Comparison of ENCODE assay signal across 8 mouse cellular contexts in the genomic region with DNA sequence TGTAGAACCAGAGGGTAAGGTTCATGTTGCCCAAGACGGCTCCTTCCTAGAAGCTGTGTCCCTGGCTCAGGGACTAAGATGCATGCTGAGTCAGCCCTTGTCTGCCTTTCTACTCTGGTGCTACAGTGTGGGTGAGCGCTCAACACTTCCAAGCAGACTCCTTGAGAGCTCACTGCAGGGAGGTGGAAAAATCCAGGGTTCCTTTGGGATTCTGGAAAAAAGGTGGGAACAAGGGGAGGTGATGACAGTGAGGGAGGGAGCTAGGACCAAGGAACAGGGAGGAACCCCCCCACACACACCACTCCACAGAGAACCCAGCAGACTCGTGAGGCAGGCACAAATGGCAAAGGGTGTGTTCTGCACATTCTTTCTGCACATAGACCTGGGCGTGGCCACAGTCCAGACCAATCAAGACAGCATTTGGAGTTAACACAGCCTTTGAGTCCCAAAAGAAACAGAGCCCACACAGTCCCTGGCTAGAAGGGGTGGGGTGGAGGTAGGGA. TPM values are rescaled to one million over a fixed set of nuclear protein-coding genes. Genes with fewer than 3 reads are reported as not detected.
A peak's percentile ranks its signal among the peaks of the same experiment; 100 is the strongest.
DNase-seq lines count a peak whose midpoint lies in the region; ATAC-seq lines count a peak whose summit lies in the region.

No protein-coding gene starts in this region.

- H3K4me2 ChIP-seq in limb, embryonic 11.5 days (ENCODE audit: low read depth, severe bottlenecking) = no peak overlapping the region

- ATAC-seq in limb, embryonic 11.5 days (ENCODE audit: insufficient number of reproducible peaks, low FRiP score, low TSS enrichment, low read depth) = 0 out of 2 replicates have a peak, but pooled peaks have one; percentile 41
- ATAC-seq in megakaryocyte-erythroid progenitor cell, adult 5-6 weeks (replicated peaks; ENCODE audit: low FRiP score, low TSS enrichment, poor library complexity, severe bottlenecking) = peak; percentile 77

- no peaks in the 10 kb centered on the region for H3K9me3 ChIP-seq in limb, embryonic 11.5 days (ENCODE audit: control insufficient read depth, low read length)
- no peaks in the 10 kb centered on the region for H3K9me3 ChIP-seq in limb, embryonic 10.5 days (replicated peaks)

- H3K9ac ChIP-seq in limb, embryonic 11.5 days (ENCODE audit: low read length) = no peak overlapping the region

- H3K36me3 ChIP-seq in limb, embryonic 11.5 days (ENCODE audit: control insufficient read depth, insufficient read depth, low read length) = peaks cover 14% of the 10 kb centered on the region
- H3K36me3 ChIP-seq in limb, embryonic 10.5 days = peaks cover 35% of the 10 kb centered on the region

- WGBS in limb, embryonic 11.5 days = 55% methylated on average over 4 of the region's 4 CpGs
- WGBS in limb, embryonic 10.5 days = 61% methylated on average over 4 of the region's 4 CpGs

- H3K27me3 ChIP-seq in limb, embryonic 11.5 days (ENCODE audit: control insufficient read depth, insufficient read depth, low read length) = no peaks in the 10 kb centered on the region
- no peaks in the 10 kb centered on the region for H3K27me3 ChIP-seq in limb, embryonic 10.5 days (ENCODE audit: low read depth, poor library complexity, severe bottlenecking)

- H3K4me1 ChIP-seq in limb, embryonic 11.5 days (ENCODE audit: control insufficient read depth, insufficient read depth, low read length) = no peaks in the 10 kb centered on the region
- H3K4me1 ChIP-seq in limb, embryonic 10.5 days = peaks cover 25% of the 10 kb centered on the region

- DNase-seq in limb, embryonic 11.5 days (ENCODE audit: low spot score) = peak; percentile 38
- DNase-seq in limb, embryonic 10.5 days (ENCODE audit: low spot score) = no peak
- DNase-seq in embryo, embryonic 10.5 days (ENCODE audit: low spot score) = peak; percentile 14
- peak; percentile 33 to 84 for DNase-seq in left cerebral cortex, adult 8-10 months (ENCODE audit: low spot score in 2 of 2)
- DNase-seq in gastrocnemius, adult 8-10 months (ENCODE audit: low spot score in 2 of 2) = no peak
- no peak for DNase-seq in gastrocnemius, postnatal 36 days
- no peak for DNase-seq in heart, postnatal 10 days

- H3K27ac ChIP-seq in limb, embryonic 11.5 days (replicated peaks; ENCODE audit: low read depth, low read length) = no peak overlapping the region
- no peak overlapping the region for H3K27ac ChIP-seq in limb, embryonic 10.5 days

- no peak overlapping the region for H3K4me3 ChIP-seq in limb, embryonic 11.5 days (ENCODE audit: low read depth, low read length)
- no peak overlapping the region for H3K4me3 ChIP-seq in limb, embryonic 10.5 days

- intact Hi-C loops in gastrocnemius, postnatal 36 days (cut with DNase I) = no loop called here
- intact Hi-C loops in heart, postnatal 10 days (cut with DNase I) = no loop called here

RNA-seq across cellular contexts. Expression of gene Pla2g4b, which starts 10.9 kb away (rescaled TPM):
- polyA plus RNA-seq in limb, embryonic 11.5 days (2014; fragmentation: Nextera tagmentation; extraction: Ambion mirVana) = 1.4 and 1.9 TPM in 2 replicates
- polyA plus RNA-seq in limb, embryonic 10.5 days (2016; fragmentation: Nextera tagmentation; extraction: Ambion mirVana) = 1.4 and 3.9 TPM in 2 replicates
- total RNA-seq in left cerebral cortex, adult 8-10 months (2022) = 1 to 10 TPM; 1.1 to 4.3 (median 2.1) TPM
- 8.0 and 10.7 TPM in 2 replicates for total RNA-seq in megakaryocyte-erythroid progenitor cell, adult 5-6 weeks (2014; fragmentation: Nextera tagmentation)
- total RNA-seq in megakaryocyte-erythroid progenitor cell, adult 5-6 weeks (2017) = 1.5 and 4.7 TPM in 2 replicates
- 1 to 10 TPM in 3 of 4 experiments, under 1 TPM in 1; 0.11 to 1.6 (median 1.1) TPM for total RNA-seq in gastrocnemius, adult 8-10 months (2022)
- total RNA-seq in gastrocnemius, postnatal 36 days (2021) = 1 to 10 TPM; 1.9 to 2.4 TPM
- 1 to 10 TPM; 1.7 to 1.8 TPM for total RNA-seq in heart, postnatal 10 days (2021)

RNA-seq across cellular contexts. Expression of gene Gm28042, which starts 16.9 kb away (rescaled TPM):
- 1.6 and 3.5 TPM in 2 replicates for polyA plus RNA-seq in limb, embryonic 11.5 days (2014; fragmentation: Nextera tagmentation; extraction: Ambion mirVana)
- 3.6 and 4.3 TPM in 2 replicates for polyA plus RNA-seq in limb, embryonic 10.5 days (2016; fragmentation: Nextera tagmentation; extraction: Ambion mirVana)
- 1 to 10 TPM in 3 of 4 experiments, under 1 TPM in 1; 0.50 to 2.6 (median 1.3) TPM for total RNA-seq in left cerebral cortex, adult 8-10 months (2022)
- total RNA-seq in megakaryocyte-erythroid progenitor cell, adult 5-6 weeks (2014; fragmentation: Nextera tagmentation) = 1.3 and 3.8 TPM in 2 replicates
- total RNA-seq in megakaryocyte-erythroid progenitor cell, adult 5-6 weeks (2017) = 0.30 TPM in 1 of 2 replicates, not detected in the other
- 1 to 10 TPM in 1 of 4 experiments, under 1 TPM in 2, not detected in 1; 0.22 to 1.1 (median 0.74) TPM for total RNA-seq in gastrocnemius, adult 8-10 months (2022)
- 1 to 10 TPM; 1.1 to 1.3 TPM for total RNA-seq in gastrocnemius, postnatal 36 days (2021)
- under 1 TPM; 0.74 to 0.93 TPM for total RNA-seq in heart, postnatal 10 days (2021)

RNA-seq across cellular contexts. Expression of gene Jmjd7, which starts 16.9 kb away (rescaled TPM):
- polyA plus RNA-seq in limb, embryonic 11.5 days (2014; fragmentation: Nextera tagmentation; extraction: Ambion mirVana) = 18.5 and 22.2 TPM in 2 replicates
- polyA plus RNA-seq in limb, embryonic 10.5 days (2016; fragmentation: Nextera tagmentation; extraction: Ambion mirVana) = 19.8 and 25.1 TPM in 2 replicates
- 1 to 10 TPM; 3.6 to 4.6 (median 4.2) TPM for total RNA-seq in left cerebral cortex, adult 8-10 months (2022)
- total RNA-seq in megakaryocyte-erythroid progenitor cell, adult 5-6 weeks (2014; fragmentation: Nextera tagmentation) = 11.9 and 30.3 TPM in 2 replicates
- 4.2 and 15.8 TPM in 2 replicates for total RNA-seq in megakaryocyte-erythroid progenitor cell, adult 5-6 weeks (2017)
- 1 to 10 TPM; 1.8 to 3.0 (median 2.4) TPM for total RNA-seq in gastrocnemius, adult 8-10 months (2022)
- total RNA-seq in gastrocnemius, postnatal 36 days (2021) = 1 to 10 TPM; 1.7 to 2.6 TPM
- total RNA-seq in heart, postnatal 10 days (2021) = 10 to 100 TPM; 10.8 to 11.4 TPM

Comparison
In these comparisons a context has a peak if more than half of its experiments do, and no peak if none do; other contexts are left out.
1. DNase-seq: peak in limb, embryonic 11.5 days (single experiment), embryo, embryonic 10.5 days (single experiment) and left cerebral cortex, adult 8-10 months (2 of 2); none in limb, embryonic 10.5 days (single experiment), gastrocnemius, adult 8-10 months (0 of 2), gastrocnemius, postnatal 36 days (0 of 2) and heart, postnatal 10 days (0 of 2).